Mouse (Mus musculus) liver, embryonic 13.5 days (tissue): ENCODE data around the gene Zmynd8. TPM values are rescaled to one million over a fixed set of nuclear protein-coding genes. Genes with fewer than 3 reads are reported as not detected.

Source experiments
- ATAC-seq: fragments of 200-750 bp; cut with Nextera tagmentation; 2 replicates; pipeline ENCODE4 v1.8.0; 2017; ENCODE audit warnings: low read depth, mild to moderate bottlenecking, moderate number of reproducible peaks, moderate library complexity
- DNase-seq: peaks from one replicate; pipeline ENCODE4 v3.0.0; 2022
- H3K27ac ChIP-seq: fragments of 300-500 bp; sonication (generic); 2 replicates; pipeline ENCODE4 v1.5.1; 2015; ENCODE audit warnings: moderate library complexity, mild to moderate bottlenecking, inconsistent platforms
- H3K27me3 ChIP-seq: fragments of 300-500 bp; sonication (generic); 2 replicates; pipeline ENCODE4 v1.6.1; 2015; ENCODE audit warnings: mild to moderate bottlenecking, inconsistent platforms
- H3K36me3 ChIP-seq: fragments of 300-500 bp; sonication (generic); 2 replicates; pipeline ENCODE4 v1.6.1; 2015; ENCODE audit warnings: mild to moderate bottlenecking, inconsistent platforms
- H3K4me1 ChIP-seq: fragments of 300-500 bp; sonication (generic); replicated peaks from 2 replicates; pipeline ENCODE4 v1.6.1; 2015; ENCODE audit warnings: inconsistent platforms
- H3K4me2 ChIP-seq: fragments of 300-500 bp; sonication (generic); 2 replicates; pipeline ENCODE4 v1.6.1; 2015; ENCODE audit warnings: inconsistent platforms, mild to moderate bottlenecking, moderate library complexity
- H3K4me3 ChIP-seq: fragments of 300-500 bp; sonication (generic); replicated peaks from 2 replicates; pipeline ENCODE4 v1.5.1; 2015; ENCODE audit warnings: mild to moderate bottlenecking, inconsistent platforms
- H3K9ac ChIP-seq: fragments of 300-500 bp; sonication (generic); 2 replicates; pipeline ENCODE4 v1.6.1; 2015; ENCODE audit warnings: mild to moderate bottlenecking, inconsistent platforms
- H3K9me3 ChIP-seq: fragments of 300-500 bp; sonication (generic); replicated peaks from 2 replicates; pipeline ENCODE4 v1.6.1; 2016; ENCODE audit warnings: inconsistent platforms
- WGBS: fragments of 180-500 bp; shearing (Covaris S2); methylation state at CpG from one replicate; pipeline ENCODE4 v1.1.7; 2015; ENCODE audit not compliant: insufficient replicate concordance; 5-methylcytosine and 5-hydroxymethylcytosine counted together
- polyA plus RNA-seq: library from polyadenylated mRNA; unstranded; fragments of >200 nt; fragmentation: Nextera tagmentation; extraction: Ambion mirVana; gene quantifications from 2 replicates; pipeline ENCODE4 v1.2.1, GENCODE M21; 2015

Zmynd8 gene
- polyA plus RNA-seq, 1 experiment from 2014 or later: 26.5 TPM

- Histone ChIP-seq H3K27me3 (no peaks in the 10 kb centered on the region), H3K9me3 (no peaks in the 10 kb centered on the region), H3K36me3 (no peaks in the 10 kb centered on the region), H3K4me2 (no peak overlapping the region), H3K27ac (no peak overlapping the region), H3K9ac (no peak overlapping the region), H3K4me1 (no peaks in the 10 kb centered on the region), H3K4me3 (no peak overlapping the region)
- ATAC-seq (no peak), DNase-seq (no peak)
- 30% methylated on average over 4 of the region's 4 CpGs for WGBS
Observed at GRCm38 (mm10) chr2:165752704-165753103, 146.1 kb downstream of the Zmynd8 start.

GRCm38 (mm10) chr2:165751068-165751467, 147.7 kb downstream of the Zmynd8 start:
- Histone ChIP-seq H3K4me3 (no peak overlapping the region), H3K27ac (no peak overlapping the region)
- DNase-seq: no peak

GRCm38 (mm10) chr2:165748426-165748825, 150.4 kb downstream of the Zmynd8 start:
- DNase-seq (no peak), ATAC-seq (no peak)
- Histone ChIP-seq H3K27ac (no peak overlapping the region), H3K4me3 (no peak overlapping the region), H3K27me3 (no peaks in the 10 kb centered on the region), H3K9me3 (no peaks in the 10 kb centered on the region), H3K36me3 (no peaks in the 10 kb centered on the region), H3K4me1 (no peaks in the 10 kb centered on the region), H3K4me2 (no peak overlapping the region), H3K9ac (no peak overlapping the region)
- WGBS: 39% methylated on average over 11 of the region's 11 CpGs

More at GRCm38 (mm10) chr2:165751068-165751467, 147.7 kb downstream of the Zmynd8 start:
- Histone ChIP-seq H3K27me3 (no peaks in the 10 kb centered on the region), H3K4me2 (no peak overlapping the region), H3K9me3 (no peaks in the 10 kb centered on the region), H3K9ac (no peak overlapping the region), H3K4me1 (no peaks in the 10 kb centered on the region), H3K36me3 (no peaks in the 10 kb centered on the region)
- WGBS: 34% methylated on average over 7 of the region's 7 CpGs
- ATAC-seq: 0 out of 2 replicates have a peak, but pooled peaks have one; percentile 7

GRCm38 (mm10) chr2:165747975-165748374, 150.8 kb downstream of the Zmynd8 start:
- H3K4me2 ChIP-seq: no peak overlapping the region
- H3K9me3 ChIP-seq: no peaks in the 10 kb centered on the region
- ATAC-seq (no peak), DNase-seq (no peak)
- no peaks in the 10 kb centered on the region for H3K4me1 ChIP-seq
- no peak overlapping the region for H3K27ac ChIP-seq
- H3K9ac ChIP-seq: no peak overlapping the region
- no peaks in the 10 kb centered on the region for H3K27me3 ChIP-seq
- H3K4me3 ChIP-seq: no peak overlapping the region
- H3K36me3 ChIP-seq: no peaks in the 10 kb centered on the region
- WGBS: 50% methylated on average over 7 of the region's 7 CpGs

- H3K9ac ChIP-seq: no peak overlapping the region
- H3K4me3 ChIP-seq: no peak overlapping the region
- H3K4me2 ChIP-seq: no peak overlapping the region
- H3K36me3 ChIP-seq: no peaks in the 10 kb centered on the region
- H3K27me3 ChIP-seq: 0 out of 2 replicates have a peak, but pooled peaks cover 8% of the 10 kb centered on the region
- ATAC-seq (no peak), DNase-seq (no peak)
- WGBS: 74% methylated on average over 18 of the region's 18 CpGs
- H3K9me3 ChIP-seq: no peaks in the 10 kb centered on the region
- H3K4me1 ChIP-seq: no peaks in the 10 kb centered on the region
- H3K27ac ChIP-seq: no peak overlapping the region
Observed at GRCm38 (mm10) chr2:165745306-165746098, 153.3 kb downstream of the Zmynd8 start.

- ATAC-seq (no peak), DNase-seq (no peak)
- Histone ChIP-seq H3K4me2 (no peak overlapping the region), H3K27ac (no peak overlapping the region), H3K9me3 (no peaks in the 10 kb centered on the region), H3K36me3 (no peaks in the 10 kb centered on the region), H3K4me1 (no peaks in the 10 kb centered on the region), H3K4me3 (no peak overlapping the region), H3K27me3 (0 out of 2 replicates have a peak, but pooled peaks cover 8% of the 10 kb centered on the region), H3K9ac (no peak overlapping the region)
- WGBS: 35% methylated on average over 21 of the region's 21 CpGs
Observed at GRCm38 (mm10) chr2:165742210-165742786, 156.5 kb downstream of the Zmynd8 start.

- H3K4me2 ChIP-seq: no peak overlapping the region
- 58% methylated on average over 11 of the region's 11 CpGs for WGBS
- DNase-seq (no peak), ATAC-seq (no peak)
- no peak overlapping the region for H3K27ac ChIP-seq
- H3K27me3 ChIP-seq: 0 out of 2 replicates have a peak, but pooled peaks cover 8% of the 10 kb centered on the region
- H3K9ac ChIP-seq: no peak overlapping the region
- no peaks in the 10 kb centered on the region for H3K4me1 ChIP-seq
- H3K36me3 ChIP-seq: no peaks in the 10 kb centered on the region
- H3K4me3 ChIP-seq: no peak overlapping the region
- H3K9me3 ChIP-seq: no peaks in the 10 kb centered on the region
Observed at GRCm38 (mm10) chr2:165741526-165742050, 157.2 kb downstream of the Zmynd8 start.

- Histone ChIP-seq H3K27me3 (0 out of 2 replicates have a peak, but pooled peaks cover 8% of the 10 kb centered on the region), H3K9ac (no peak overlapping the region), H3K4me2 (no peak overlapping the region), H3K9me3 (no peaks in the 10 kb centered on the region), H3K4me1 (no peaks in the 10 kb centered on the region), H3K4me3 (no peak overlapping the region), H3K36me3 (no peaks in the 10 kb centered on the region), H3K27ac (no peak overlapping the region)
- 49% methylated on average over 9 of the region's 9 CpGs for WGBS
- no peak for DNase-seq
- ATAC-seq: no peak
Observed at GRCm38 (mm10) chr2:165740982-165741381, 157.8 kb downstream of the Zmynd8 start.

GRCm38 (mm10) chr2:165740381-165740780, 158.4 kb downstream of the Zmynd8 start:
- ATAC-seq: no peak
- Histone ChIP-seq H3K9ac (no peak overlapping the region), H3K4me1 (no peaks in the 10 kb centered on the region), H3K27ac (no peak overlapping the region), H3K4me3 (no peak overlapping the region), H3K36me3 (no peaks in the 10 kb centered on the region), H3K27me3 (0 out of 2 replicates have a peak, but pooled peaks cover 8% of the 10 kb centered on the region), H3K4me2 (no peak overlapping the region), H3K9me3 (no peaks in the 10 kb centered on the region)
- no peak for DNase-seq
- WGBS: 56% methylated on average over 5 of the region's 5 CpGs

GRCm38 (mm10) chr2:165736297-165736696, 162.5 kb downstream of the Zmynd8 start:
- ATAC-seq (no peak), DNase-seq (no peak)
- H3K4me2 ChIP-seq: no peak overlapping the region
- no peak overlapping the region for H3K9ac ChIP-seq
- H3K9me3 ChIP-seq: no peaks in the 10 kb centered on the region
- H3K4me3 ChIP-seq: no peak overlapping the region
- H3K4me1 ChIP-seq: no peaks in the 10 kb centered on the region
- 53% methylated on average over 2 of the region's 2 CpGs for whole genome bisulfite sequencing
- H3K27ac ChIP-seq: no peak overlapping the region
- no peaks in the 10 kb centered on the region for H3K36me3 ChIP-seq
- no peaks in the 10 kb centered on the region for H3K27me3 ChIP-seq
